Mouse (Mus musculus) small intestine, adult 2 months (tissue): ENCODE data around the gene Apobec1.

Source experiments
- CTCF ChIP-seq: fragments of 200-500 bp; IDR thresholded peaks from 2 replicates; pipeline ENCODE4 v1.5.1; 2012; ENCODE audit warnings: low read depth, mild to moderate bottlenecking, control low read depth, inconsistent platforms, low read length, moderate library complexity, mixed read lengths; ENCODE audit not compliant: insufficient replicate concordance, insufficient read length; ENCODE audit errors: extremely low read depth
- POLR2A ChIP-seq: fragments of 200-500 bp; IDR thresholded peaks from 2 replicates; pipeline ENCODE4 v1.6.1; 2012; ENCODE audit warnings: low read depth, mild to moderate bottlenecking, control low read depth, inconsistent platforms, low read length, moderate library complexity

DNA sequence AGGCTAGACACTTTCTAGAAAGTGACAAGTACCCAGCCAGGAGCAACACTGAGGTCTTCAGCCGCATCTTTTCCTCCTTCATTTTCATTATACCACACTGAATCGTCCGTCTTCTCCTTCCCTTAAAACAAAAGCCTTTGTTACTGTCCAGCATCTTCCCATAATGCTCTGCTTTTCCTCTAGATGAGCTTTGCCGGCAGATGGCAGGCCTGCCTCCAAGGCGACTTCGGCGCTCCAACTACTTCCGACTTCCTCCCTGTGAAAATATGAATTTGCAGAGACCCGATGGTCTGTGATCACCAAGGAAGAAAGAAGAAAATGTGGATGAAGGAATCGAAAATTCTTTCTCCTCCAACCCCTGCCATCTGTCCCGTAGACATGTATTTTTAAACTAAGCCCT, 74.1 kb downstream of the Apobec1 start:
- no peak for TF ChIP-seq CTCF
- no peak for TF ChIP-seq POLR2A
